Mouse (Mus musculus): Measurements from ENCODE around the gene Rpl4.

The Rpl4 gene

GRCm38 (mm10) chr9:64197524-64197923 is 24.3 kb downstream of the Rpl4 start:
- peak; percentile 18 for DNase-seq (ENCODE audit: low read depth, low spot score)

GRCm38 (mm10) chr9:64198068-64198762 is 25.0 kb downstream of the Rpl4 start:
- peak; percentile 63 for DNase-seq (ENCODE audit: low read depth, low spot score)

- peak; percentile 93 for DNase-seq (ENCODE audit: low read depth, low spot score)
Measured at GRCm38 (mm10) chr9:64198763-64199418, 25.7 kb downstream of the Rpl4 start.

GRCm38 (mm10) chr9:64199897-64200296 is 26.7 kb downstream of the Rpl4 start:
- DNase-seq (ENCODE audit: low read depth, low spot score) = peak; percentile 72

DNA sequence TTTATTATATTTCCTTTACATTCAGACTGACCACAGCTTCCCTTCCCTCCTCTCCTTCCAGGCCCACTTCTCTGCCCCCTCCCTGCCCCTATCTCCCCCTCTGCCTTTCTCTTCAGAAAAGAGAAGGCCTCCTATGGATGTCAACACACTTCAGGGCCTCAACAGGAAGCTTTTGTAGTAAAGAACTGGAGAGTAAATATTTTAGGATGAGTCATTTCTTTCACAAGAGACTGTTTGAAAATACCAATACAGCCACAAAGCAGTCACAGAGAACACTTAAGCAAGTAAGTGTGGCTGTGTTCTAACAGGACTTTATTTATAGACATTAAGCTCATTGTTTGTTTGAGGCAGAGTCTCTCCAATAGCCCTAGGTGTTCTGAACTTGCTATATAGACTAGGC is 29.2 kb downstream of the Rpl4 start:
- no peak for DNase-seq (ENCODE audit: low read depth, low spot score)

DNA sequence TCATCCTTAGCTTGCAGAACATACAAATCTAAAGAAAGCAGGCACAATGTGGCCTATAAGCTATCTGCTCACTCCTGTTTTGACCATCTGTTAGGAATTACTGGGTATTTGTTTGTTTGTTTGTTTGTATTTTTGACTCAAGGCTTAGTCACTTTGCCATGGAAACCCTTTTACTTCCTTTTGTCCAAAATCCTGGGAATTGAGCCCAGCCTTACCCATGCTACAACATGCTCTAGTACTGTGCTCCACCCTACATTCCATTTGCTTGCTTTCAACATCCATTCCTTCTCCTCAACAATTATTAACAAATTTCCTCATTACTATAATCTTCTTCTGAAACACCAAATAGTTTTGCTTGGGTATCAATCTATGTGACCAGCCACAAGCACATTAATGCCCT is 29.7 kb downstream of the Rpl4 start:
- DNase-seq (ENCODE audit: low read depth, low spot score) = no peak

DNA sequence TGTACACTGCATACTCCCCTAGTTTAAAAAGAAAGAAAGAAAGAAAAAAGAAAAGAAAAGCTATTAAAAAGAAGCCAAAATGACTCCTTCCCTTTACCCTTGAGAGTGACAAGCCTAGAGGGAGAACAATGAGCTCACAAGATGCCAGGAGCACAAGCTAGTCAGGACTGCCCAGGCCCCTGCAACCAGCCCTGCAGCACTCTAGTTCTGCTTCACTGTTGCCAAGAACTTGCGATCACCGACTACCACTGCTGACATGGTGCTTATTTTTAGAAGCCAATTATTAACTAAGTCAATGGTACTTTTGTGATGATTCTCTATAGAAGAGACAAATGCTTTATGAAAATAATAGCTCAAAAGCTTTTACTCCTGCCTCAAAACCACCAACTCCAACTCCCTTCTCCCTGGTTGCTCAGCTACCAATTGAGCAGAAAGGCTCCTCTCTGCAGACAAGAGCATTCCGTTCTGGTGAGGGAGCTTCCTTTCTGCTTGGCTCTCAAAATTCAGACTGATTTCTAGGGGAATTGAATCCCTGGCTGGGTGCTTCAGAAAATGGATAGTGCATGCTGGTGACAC is 34.4 kb downstream of the Rpl4 start:
- no peak for DNase-seq (ENCODE audit: low read depth, low spot score)

GRCm38 (mm10) chr9:64214452-64214851 is 41.3 kb downstream of the Rpl4 start:
- peak; percentile 35 for DNase-seq (ENCODE audit: low read depth, low spot score)

- no peak for DNase-seq (ENCODE audit: low read depth, low spot score)
Measured at GRCm38 (mm10) chr9:64216090-64216489, 42.9 kb downstream of the Rpl4 start.

- DNase-seq (ENCODE audit: low read depth, low spot score) = no peak
Measured at GRCm38 (mm10) chr9:64216641-64217040, 43.5 kb downstream of the Rpl4 start.

GRCm38 (mm10) chr9:64217887-64218286 is 44.7 kb downstream of the Rpl4 start:
- no peak for DNase-seq (ENCODE audit: low read depth, low spot score)

DNA sequence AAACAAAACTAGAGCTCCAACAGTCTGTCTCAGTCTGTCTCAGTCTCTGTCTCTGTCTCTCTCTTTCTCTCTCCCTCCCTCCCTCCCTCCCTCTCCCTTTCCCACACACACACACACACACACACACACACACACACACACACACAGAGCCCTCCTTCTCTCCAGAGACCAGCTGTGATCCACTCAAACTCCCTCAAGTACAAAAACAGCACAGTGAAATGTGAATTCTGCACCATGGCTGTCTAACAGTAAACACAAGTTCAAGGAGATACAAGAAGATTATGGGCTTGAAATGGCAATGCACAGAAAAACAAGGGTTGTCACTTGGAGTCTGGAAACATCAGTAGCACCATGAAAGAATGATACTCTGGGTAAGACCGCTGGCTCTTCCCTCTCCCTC is 46.1 kb downstream of the Rpl4 start:
- DNase-seq (ENCODE audit: low read depth, low spot score) = no peak

- peak; percentile 58 for DNase-seq (ENCODE audit: low read depth, low spot score)
Measured at GRCm38 (mm10) chr9:64219772-64220420, 46.7 kb downstream of the Rpl4 start.

DNA sequence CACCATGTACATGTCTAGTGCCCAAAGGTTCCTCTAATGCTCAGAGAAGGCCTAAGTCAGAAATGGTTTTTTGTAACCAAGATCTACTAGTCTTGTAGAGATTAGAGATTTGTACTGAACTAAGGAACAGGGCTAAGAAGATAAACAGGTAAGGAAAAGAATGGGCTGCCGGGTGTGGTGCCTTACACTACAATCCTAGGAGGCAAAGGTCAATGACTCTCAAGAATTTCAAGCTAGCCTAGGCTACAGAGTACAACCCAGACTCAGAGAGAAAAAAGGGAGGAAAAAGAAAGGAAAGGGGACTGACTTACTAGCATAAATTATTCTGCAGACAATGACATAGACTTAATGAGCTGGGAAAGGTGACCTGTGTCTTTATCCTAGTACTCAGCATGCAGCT is 47.4 kb downstream of the Rpl4 start:
- no peak for DNase-seq (ENCODE audit: low read depth, low spot score)

DNA sequence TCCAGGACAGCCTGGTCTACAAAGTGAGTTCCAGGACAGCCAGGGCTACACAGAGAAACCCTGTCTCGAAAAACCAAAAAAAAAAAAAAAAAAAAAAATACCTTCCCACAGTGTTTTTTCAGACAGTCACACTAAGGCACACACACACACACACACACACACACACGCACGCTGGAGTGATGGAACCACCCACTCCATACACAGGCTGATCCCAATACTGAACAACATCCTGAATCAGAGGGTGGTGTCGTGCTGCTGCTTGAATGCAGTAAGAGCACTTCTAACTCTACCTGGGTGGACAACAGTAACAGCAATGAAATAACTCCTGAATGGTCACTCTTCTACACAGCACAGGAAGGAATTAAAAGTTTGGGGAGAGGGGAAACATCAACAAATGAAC is 48.3 kb downstream of the Rpl4 start:
- DNase-seq (ENCODE audit: low read depth, low spot score) = no peak

DNA sequence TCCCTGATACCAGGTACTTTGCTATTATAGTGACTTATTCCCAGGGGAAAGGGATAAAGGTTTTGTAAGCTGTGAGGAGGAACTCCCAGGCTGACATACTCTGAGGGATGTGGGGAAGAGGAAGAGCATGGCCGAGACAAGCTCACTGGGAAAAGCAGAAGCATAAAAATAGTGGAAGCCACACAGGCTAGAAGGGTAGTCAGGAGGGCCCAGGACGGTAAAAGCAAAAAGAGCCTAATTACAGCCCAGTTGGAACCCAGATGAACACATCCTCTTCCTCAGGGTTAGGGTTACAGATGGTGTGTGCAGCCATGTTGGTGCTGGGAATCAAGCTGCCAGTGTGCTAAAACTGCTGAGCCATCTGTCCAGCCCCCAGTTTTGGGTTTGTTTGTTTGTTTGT is 48.9 kb downstream of the Rpl4 start:
- DNase-seq (ENCODE audit: low read depth, low spot score) = no peak

GRCm38 (mm10) chr9:64225805-64226204 is 52.6 kb downstream of the Rpl4 start:
- no peak for DNase-seq (ENCODE audit: low read depth, low spot score)

GRCm38 (mm10) chr9:64227736-64228135 is 54.6 kb downstream of the Rpl4 start:
- peak; percentile 46 for DNase-seq (ENCODE audit: low read depth, low spot score)

All from ZHBTc4 (cell line).